Mouse (Mus musculus) mesoderm, embryonic 11.5 days (tissue): ENCODE data around the gene Gm45717.
A peak's percentile ranks its signal among the peaks of the same experiment; 100 is the strongest.
"Not testable (repeated sequence)": the region's sequence is repeated elsewhere in the genome, so short reads cannot be mapped to it uniquely, and the experiment has no call there.

Source experiments
- DNase-seq: peaks from one replicate; pipeline ENCODE4 v3.0.0-alpha.2; 2012; ENCODE audit warnings: low read depth, low spot score

Gene Gm45717

GRCm38 (mm10) chr7:140955758-140956555 lies at the start of gene Gm45717, which contains the start of gene Ifitm2:
Gene Gm45717 (minus strand): TSS chr7:140955937.
Gene Ifitm2 (minus strand): TSS chr7:140955987.
- DNase-seq, result peak; percentile 84

DNA sequence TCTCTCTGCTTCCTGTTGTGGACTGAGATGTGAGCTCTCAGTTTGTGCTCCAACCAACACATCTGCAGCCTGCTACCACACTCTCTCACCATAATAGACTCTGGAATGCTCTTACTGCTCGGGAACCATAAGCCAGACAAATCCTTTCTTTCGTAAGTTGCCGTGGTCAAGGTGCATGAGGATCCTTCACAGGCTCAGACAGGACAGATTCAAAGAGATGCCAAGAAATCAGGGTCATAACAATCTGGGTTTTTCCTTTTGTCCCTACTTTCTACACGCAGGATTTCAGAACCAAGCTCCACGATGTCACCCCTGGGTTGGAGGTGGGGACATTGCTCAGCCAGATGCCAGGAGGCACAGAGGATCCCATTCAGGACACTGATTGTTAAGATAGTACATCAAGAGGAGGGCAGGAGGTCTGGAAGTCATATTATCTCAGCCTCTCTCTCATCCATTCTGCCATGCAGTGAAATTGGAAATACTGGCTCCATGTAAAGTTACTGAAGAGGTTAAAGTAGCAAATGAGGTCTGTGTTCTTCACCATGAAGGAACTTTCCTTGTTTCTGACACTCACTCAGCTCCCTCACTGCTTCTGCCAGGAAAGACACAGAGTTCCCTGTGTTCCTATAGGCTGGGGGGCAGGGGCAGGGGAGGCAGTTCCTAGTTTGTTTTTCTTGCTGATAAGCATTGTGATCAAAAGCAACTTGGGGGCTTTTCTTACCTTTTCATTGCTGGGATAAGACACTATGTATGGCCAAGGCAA lies 47.7 kb upstream of the Gm45717 start:
- no peak for DNase-seq

DNA sequence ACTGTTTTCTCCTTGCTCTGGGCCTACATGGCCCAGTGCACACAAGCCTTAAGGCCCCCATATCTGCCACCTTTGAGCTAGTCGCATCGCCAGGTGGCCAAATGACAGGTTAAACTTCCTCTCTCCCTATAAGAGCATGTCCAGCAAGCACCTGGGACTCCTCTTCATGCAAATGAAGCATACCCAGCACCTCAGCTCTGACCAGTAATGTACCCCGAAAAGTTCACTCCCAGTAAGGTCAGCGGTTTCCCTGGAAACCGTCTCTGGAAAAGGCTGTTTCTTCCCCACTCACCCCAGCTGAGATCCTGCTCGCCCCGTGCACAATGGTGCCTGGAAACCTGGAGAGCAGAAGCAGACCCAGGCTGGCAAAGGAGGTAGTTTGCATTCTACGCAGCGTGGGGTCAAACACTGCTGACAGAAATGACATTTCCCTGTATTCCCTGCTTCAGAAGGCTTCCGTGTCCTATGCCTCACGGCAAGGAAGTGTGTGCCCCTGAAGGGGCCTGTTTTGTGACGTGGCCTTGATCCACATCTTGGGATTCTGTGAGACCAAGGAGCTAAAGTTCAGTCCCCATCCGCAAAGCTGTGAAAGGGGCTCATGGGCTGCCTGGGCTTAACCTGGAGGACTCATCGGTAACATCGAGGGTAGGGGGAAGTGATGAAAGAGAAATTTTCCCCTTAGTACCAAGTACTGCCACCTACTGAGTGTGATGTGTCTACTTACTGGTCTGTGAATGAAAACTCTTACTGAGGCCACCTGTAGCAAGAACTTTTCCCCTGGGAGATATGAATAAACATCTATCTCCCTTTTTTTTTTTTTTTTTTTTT lies 45.4 kb upstream of the Gm45717 start:
- DNase-seq, result no peak

DNA sequence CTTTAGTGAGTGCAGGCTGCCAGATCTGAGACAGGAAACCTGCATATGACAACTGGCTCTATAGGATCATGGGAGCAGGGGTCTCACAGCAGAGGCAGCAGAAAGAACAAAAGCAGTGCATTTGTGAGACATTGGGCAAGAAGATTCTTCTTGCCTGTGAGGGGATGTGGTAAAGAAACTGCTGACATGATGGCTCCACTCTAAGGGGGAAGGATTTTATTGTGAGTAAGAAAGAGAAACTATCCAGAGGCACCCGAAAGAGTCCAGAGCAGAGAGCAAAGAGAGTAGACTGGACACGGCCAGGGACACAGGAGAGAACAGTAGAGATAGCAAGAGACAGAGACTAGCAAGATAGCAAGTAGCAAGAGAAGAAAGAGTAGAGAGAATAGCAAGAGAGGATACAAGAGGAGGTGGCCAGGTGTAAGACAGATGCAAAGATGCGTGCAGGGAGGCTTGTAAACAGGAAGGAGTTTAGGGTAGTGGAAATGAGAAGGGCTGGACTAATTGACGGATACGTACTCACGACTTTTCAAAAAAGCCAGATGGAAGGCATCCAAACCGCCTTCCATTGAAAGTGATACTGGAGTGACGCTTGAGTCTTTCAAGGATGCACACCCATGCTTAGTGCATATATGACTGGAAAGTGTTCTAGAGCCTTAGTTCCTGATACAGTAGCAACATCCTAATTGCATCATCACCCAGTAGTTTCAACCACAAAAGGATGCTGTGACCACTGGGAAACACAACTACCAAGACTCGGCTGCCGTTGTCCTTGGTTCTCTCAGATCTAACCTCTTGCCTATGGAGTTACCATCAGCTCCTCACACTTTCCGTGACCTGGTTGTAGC lies 43.3 kb upstream of the Gm45717 start:
- DNase-seq, result no peak

DNA sequence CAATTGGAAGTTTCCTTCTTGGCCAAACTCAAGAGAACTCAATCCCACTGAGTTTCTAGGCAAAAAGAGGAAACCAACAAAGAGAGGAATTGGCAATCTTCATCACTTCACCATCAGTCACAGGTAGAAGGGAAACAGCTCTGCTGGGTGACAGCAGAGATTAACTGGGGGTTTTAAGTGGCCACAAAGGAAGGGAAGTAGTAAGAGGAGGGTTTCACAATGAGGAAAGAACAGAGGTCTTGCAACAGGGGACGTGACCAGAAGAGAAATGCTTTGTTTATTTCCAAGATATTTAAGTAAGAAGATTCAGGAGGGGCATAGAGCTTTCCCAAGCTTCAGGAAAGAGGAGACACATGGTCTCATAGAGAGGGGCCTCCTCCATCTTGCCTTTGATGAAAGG lies 42.1 kb upstream of the Gm45717 start:
- DNase-seq, result no peak

DNA sequence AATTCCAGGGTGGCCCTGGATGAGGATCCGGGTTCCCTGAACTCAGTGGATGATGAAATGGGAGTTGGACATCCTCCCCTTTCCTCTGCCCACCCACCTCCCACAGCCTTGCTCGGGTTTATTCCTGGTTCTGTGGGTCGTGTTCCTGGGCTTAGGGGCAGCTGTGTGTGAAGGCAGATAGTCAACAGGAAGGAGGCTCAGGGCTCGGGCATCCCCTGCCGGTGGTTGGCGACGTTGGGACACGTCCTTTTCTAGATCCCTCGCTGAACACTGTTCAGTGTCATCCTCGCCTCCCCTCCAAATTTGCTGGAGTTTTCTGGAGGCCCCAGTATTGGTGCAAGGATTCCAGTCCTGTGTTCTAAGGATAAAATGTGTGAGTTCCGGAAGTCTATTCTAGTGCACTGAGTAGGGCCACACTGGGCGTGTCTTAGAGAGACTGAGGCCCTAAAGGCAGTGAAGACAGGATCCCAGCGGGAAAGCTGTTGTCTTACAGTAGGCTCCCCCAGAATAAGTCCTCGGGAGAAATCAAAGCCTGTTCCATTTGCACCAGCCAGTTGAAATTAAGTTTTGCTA lies 35.5 kb upstream of the Gm45717 start:
- no peak for DNase-seq

GRCm38 (mm10) chr7:140990622-140991021 lies 34.9 kb upstream of the Gm45717 start:
- DNase-seq, result no peak

- no peak for DNase-seq
Observed at GRCm38 (mm10) chr7:140990185-140990584, 34.4 kb upstream of the Gm45717 start.

DNA sequence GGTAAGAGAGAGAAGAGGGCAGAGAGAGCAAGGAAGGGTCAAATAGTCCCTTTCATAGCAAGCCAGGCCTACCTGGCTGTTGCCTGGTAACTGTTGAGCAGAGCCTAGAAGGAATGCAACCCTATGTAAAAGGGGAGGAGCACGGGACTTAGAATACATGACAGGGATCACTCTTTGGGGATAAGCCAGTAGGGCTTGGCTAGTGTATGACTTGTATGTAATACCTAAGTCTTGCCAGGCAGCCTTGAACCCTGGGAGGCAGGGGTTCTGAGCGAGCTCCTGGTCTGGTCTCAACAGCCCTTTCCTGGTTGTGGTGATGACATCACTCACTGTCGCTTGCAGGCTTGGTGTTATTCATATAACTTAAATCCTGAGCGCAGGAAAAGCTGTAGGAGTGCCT lies 33.3 kb upstream of the Gm45717 start:
- DNase-seq, result no peak

DNA sequence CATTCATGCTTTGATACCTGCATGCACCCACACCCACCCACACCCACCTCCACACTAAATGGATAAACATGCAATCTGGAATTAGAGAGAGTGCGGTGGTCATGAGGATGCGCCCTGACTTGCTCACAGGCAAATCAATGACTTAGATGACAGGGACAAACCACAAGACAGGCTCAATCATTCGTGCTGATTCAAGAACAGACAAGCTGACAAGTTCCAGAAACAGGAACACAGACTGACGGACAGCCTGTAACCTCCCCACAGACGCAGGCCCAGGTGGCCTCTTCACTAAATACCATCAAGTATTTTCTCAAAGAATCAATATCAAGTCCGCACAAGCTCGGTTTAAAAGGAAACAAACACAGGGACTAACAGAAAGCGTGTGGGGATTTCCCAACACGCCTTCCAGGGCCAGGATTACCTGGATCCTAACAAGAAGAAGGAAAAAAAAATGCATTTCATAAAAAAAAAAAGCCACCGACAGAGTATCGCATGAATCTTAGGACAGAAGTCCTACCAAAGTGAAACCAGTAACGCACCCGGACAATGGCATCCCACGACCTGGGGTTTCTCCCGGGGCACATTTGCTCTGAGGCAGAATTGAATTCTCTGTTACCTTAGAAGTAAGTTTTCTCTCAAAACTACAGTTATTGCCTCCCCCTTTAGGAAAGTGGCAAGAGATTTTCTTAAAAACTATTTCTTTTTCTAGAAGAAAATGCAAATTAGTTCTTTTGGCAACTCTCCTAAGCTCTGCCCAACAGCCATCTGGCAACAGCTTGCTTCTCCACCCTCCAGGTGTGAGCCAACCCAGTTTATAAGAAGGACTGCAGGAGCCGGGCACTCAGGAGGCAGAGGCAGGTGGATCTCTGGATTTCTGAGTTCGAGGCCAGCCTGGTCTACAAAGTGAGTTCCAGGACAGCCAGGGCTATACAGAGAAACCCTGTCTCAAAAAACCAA lies 31.7 kb upstream of the Gm45717 start:
- no peak for DNase-seq

DNA sequence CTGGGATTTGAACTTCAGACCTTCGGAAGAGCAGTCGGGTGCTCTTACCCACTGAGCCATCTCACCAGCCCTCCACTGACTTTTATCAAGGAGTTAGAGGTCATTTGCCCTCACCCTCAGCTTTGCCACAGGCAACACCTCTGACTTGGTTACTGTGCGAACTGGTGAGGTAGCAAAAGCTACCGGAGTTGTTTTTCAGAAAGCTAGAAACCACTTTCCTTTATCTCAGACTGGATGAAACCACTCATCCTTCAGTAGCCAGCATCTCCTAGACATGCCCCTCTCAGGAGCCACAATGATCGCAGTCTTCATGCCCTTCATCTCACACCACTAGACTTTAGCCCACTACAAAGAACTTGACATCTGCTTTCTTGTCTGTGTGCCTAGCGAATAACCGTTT lies 27.2 kb upstream of the Gm45717 start:
- DNase-seq, result no peak

DNA sequence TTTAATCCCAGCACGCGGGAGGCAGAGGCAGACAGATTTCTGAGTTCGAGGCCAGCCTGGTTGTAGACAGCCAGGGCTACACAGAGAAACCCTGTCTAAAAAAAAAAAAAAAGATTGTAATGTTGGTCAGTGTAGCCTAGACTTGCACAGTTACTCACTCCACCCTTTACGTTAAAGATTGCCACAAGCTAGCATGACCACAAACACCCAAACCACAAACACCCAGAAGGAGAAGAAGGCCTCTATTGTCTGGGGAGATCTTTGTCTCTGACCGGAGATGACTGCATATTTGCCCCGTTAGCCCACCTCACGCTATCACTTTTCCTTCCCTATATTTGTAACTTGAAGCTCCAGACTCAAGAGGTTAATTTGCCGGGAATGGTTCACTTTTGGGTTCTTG lies 26.0 kb upstream of the Gm45717 start:
- DNase-seq, result no peak

GRCm38 (mm10) chr7:140976720-140977119 lies 21.0 kb upstream of the Gm45717 start:
- DNase-seq, result not testable (repeated sequence)

DNA sequence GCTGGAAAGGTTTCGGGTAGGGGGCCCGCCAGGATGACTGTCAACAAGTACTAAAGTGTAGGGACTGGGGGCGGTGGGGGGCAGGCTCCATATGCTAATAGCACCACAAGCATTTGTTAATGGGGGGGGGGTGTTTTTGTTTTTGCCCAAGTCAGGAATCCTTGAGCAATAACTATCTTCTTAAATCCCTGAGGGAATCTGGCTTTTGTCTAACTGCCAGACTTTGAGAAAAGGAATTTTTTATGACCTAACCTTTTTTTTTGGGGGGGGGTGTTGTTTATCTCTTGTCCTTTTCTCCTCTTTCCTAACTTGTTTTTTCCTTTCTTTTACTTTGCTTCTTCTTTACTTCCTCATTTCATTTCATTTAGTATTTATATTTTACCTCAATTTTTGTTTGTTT lies 19.7 kb upstream of the Gm45717 start:
- DNase-seq, result no peak

- DNase-seq, result no peak
Observed at GRCm38 (mm10) chr7:140974940-140975339, 19.2 kb upstream of the Gm45717 start.

- DNase-seq, result peak; percentile 48
Observed at GRCm38 (mm10) chr7:140973396-140974165, 17.8 kb upstream of the Gm45717 start.

DNA sequence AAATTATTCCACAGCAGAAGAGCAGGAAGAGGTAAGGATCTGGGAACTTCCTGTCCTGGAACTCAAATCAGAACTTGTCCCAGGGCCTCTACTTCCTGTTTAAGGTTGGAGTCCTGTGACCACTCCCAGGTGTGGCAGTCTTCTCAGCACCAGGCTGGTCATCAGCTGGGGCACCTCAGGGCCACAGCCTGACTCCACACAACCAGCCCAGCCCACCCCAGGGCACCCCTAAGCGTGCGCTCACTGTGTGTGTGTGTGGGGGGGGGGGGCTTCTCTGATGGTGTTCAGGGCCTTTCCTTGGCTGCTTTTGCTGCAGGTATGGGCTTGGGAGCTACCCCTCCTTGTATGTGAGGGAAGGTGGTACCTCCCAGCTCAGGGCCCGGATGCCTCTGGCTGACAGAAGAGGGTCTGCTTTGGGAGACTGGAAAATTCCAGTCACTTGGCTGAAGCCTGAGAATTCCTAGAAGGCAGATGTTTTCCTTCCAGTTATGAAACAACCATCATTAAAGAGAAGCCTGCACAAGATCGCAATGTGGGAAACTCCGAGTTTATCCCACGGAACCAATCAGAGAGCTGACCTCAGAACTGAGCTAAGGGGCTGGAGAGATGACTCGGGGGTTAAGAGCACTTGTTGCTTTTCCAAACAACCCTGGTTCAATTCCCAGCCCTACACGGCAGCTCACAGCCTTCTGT lies 15.9 kb upstream of the Gm45717 start:
- DNase-seq, result no peak

GRCm38 (mm10) chr7:140970931-140971330 lies 15.2 kb upstream of the Gm45717 start:
- no peak for DNase-seq
